Mouse (Mus musculus) lung, embryonic 14.5 days (tissue): Measurements from ENCODE around the gene Stx11. TPM values are rescaled to one million over a fixed set of nuclear protein-coding genes. Genes with fewer than 3 reads are reported as not detected.

Experiments used
- ATAC-seq: fragments of 200-750 bp; cut with Nextera tagmentation; 2 replicates; pipeline ENCODE4 v1.8.0; 2017; ENCODE audit warnings: mild to moderate bottlenecking, moderate TSS enrichment, moderate library complexity; ENCODE audit not compliant: insufficient read depth
- DNase-seq: peaks from one replicate; pipeline ENCODE4 v3.0.0-alpha.2; 2015
- H3K27ac ChIP-seq: fragments of 300-500 bp; sonication (generic); 2 replicates; pipeline ENCODE4 v1.5.1; 2014; ENCODE audit warnings: low read depth, mild to moderate bottlenecking, moderate library complexity
- H3K27me3 ChIP-seq: fragments of 300-500 bp; sonication (generic); 2 replicates; pipeline ENCODE4 v1.6.1; 2014; ENCODE audit warnings: low read length, control low read depth; ENCODE audit not compliant: insufficient read depth
- H3K36me3 ChIP-seq: fragments of 300-500 bp; sonication (generic); 2 replicates; pipeline ENCODE4 v1.6.1; 2014; ENCODE audit warnings: control low read depth; ENCODE audit not compliant: insufficient read depth
- H3K4me1 ChIP-seq: fragments of 300-500 bp; sonication (generic); 2 replicates; pipeline ENCODE4 v1.6.1; 2014; ENCODE audit warnings: antibody characterized with exemption, control low read depth; ENCODE audit not compliant: insufficient read depth
- H3K4me2 ChIP-seq: fragments of 300-500 bp; sonication (generic); 2 replicates; pipeline ENCODE4 v1.6.1; 2014; ENCODE audit warnings: mild to moderate bottlenecking
- H3K4me3 ChIP-seq: fragments of 300-500 bp; sonication (generic); 2 replicates; pipeline ENCODE4 v1.5.1; 2014; ENCODE audit warnings: low read depth, low read length
- H3K9ac ChIP-seq: fragments of 300-500 bp; sonication (generic); 2 replicates; pipeline ENCODE4 v1.6.1; 2014
- H3K9me3 ChIP-seq: fragments of 300-500 bp; sonication (generic); 2 replicates; pipeline ENCODE4 v1.6.1; 2016; ENCODE audit warnings: low read depth, low read length, control low read depth
- CTCF ChIP-seq: IDR thresholded peaks from 2 replicates; pipeline ENCODE4 v1.5.1; 2016; ENCODE audit warnings: antibody characterized with exemption, low read depth
- WGBS: fragments of 180-500 bp; shearing (Covaris S2); extraction: QIAGEN DNeasy Blood & Tissue Kit; methylation state at CpG from one replicate; pipeline ENCODE4 v1.1.7; 2014; 5-methylcytosine and 5-hydroxymethylcytosine counted together
- polyA plus RNA-seq: library from polyadenylated mRNA; unstranded; fragments of >200 nt; fragmentation: Nextera tagmentation; extraction: Ambion mirVana; gene quantifications from 2 replicates; pipeline ENCODE4 v1.2.1, GENCODE M21; 2014

Stx11 gene
- polyA plus RNA-seq, 1 experiment from 2014 or later: 1.4 TPM

DNA sequence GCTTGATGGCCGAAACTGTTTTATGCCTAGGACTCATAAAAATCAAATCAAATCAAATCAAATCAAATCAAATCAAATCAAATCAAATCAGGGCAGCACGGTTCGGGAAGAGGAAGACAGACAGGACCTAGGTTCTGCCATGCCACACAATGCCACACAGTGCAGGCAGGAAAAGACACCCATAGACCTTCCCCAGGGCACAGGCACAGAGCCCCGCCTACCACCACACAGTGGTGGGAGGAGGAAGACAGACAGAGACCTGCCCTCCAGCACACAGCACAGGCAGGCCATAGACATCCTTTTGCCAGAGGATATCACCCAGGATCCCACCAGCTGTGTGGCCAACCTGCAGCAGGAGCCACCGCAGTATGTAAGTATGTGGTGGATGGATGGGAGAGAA is 27.9 kb upstream of the Stx11 start:
- Histone ChIP-seq H3K36me3 (no peaks in the 10 kb centered on the region), H3K4me1 (no peaks in the 10 kb centered on the region), H3K9me3 (no peaks in the 10 kb centered on the region), H3K9ac (no peak overlapping the region), H3K4me2 (no peak overlapping the region), H3K27ac (no peak overlapping the region), H3K4me3 (no peak overlapping the region), H3K27me3 (no peaks in the 10 kb centered on the region)
- DNase-seq (no peak), ATAC-seq (no peak)
- 87% methylated on average over 5 of the region's 5 CpGs for WGBS
- TF ChIP-seq CTCF: no peak

DNA sequence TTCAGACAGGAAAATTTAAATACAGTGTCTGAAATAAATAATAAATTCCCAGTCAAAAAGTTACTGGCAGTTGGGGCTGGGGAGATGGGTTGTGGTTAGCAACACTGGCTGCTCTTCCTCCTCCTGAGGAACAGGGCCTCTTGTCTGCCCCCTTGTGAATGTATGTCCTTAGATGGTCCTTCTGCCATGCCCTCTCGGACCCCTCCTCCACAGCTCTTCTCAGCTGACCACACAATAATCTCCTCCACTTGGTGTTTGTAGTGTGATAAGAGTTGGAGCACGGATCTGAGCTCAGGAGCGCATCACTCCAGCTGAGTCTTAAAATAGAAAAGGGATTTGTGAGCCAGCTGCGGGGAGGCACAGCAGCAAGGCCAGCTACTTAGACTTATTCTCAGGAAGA is 22.8 kb upstream of the Stx11 start:
- no peaks in the 10 kb centered on the region for H3K4me1 ChIP-seq
- no peaks in the 10 kb centered on the region for H3K27me3 ChIP-seq
- WGBS: 39% methylated on average over 4 of the region's 4 CpGs
- no peak overlapping the region for H3K4me2 ChIP-seq
- H3K9ac ChIP-seq: no peak overlapping the region
- H3K36me3 ChIP-seq: no peaks in the 10 kb centered on the region
- H3K4me3 ChIP-seq: no peak overlapping the region
- H3K9me3 ChIP-seq: no peaks in the 10 kb centered on the region
- ATAC-seq (no peak), DNase-seq (no peak)
- TF ChIP-seq CTCF: no peak
- no peak overlapping the region for H3K27ac ChIP-seq

DNA sequence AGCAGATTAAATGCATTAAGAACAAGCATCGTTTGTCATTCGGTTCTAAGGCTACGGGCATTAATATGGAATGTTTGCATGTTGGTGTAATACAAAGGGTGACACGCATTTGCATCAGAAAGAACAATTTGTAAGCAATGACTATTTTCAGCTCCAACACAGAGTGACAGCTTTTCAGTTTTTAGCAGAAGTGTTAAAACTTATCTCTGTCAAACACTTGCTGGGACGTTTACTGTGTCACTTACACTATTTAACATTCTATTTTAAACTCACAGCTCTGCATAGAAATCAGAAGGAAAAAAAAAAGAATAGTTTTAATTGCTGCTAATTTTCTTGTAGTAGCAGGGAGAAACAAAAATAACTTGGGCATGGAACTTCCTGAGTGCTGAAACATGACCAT is 22.4 kb upstream of the Stx11 start:
- TF ChIP-seq CTCF: no peak
- 67% methylated on average over 5 of the region's 5 CpGs for WGBS
- Histone ChIP-seq H3K36me3 (no peaks in the 10 kb centered on the region), H3K9ac (no peak overlapping the region), H3K27me3 (no peaks in the 10 kb centered on the region), H3K27ac (no peak overlapping the region), H3K9me3 (no peaks in the 10 kb centered on the region), H3K4me2 (no peak overlapping the region), H3K4me1 (no peaks in the 10 kb centered on the region), H3K4me3 (no peak overlapping the region)
- ATAC-seq (no peak), DNase-seq (no peak)

DNA sequence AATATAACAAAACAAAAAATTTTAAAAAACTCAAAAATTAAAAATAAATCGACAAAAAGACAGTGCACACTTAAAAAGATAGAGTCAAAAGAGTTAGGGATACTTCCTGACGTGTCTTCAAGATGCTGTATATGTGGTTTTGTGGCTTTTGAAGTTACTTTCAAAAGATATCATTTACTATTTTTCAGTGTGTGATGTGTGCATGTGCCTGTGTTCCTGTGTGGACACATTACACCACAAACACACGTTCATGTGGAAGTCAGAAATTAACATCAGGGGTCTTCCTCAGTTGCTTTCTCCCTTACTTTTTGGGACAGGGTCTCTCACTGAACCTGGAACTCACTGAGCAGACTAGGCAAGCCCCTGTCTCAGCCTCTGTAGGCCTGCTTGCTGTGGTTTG is 20.9 kb upstream of the Stx11 start:
- no peak for DNase-seq
- TF ChIP-seq CTCF: no peak
- ATAC-seq: no peak
- no peak overlapping the region for H3K9ac ChIP-seq
- no peaks in the 10 kb centered on the region for H3K9me3 ChIP-seq
- H3K4me1 ChIP-seq: no peaks in the 10 kb centered on the region
- no peak overlapping the region for H3K4me2 ChIP-seq
- H3K27me3 ChIP-seq: no peaks in the 10 kb centered on the region
- H3K36me3 ChIP-seq: no peaks in the 10 kb centered on the region
- no peak overlapping the region for H3K4me3 ChIP-seq
- no peak overlapping the region for H3K27ac ChIP-seq
- WGBS: 72% methylated on average over 3 of the region's 3 CpGs

DNA sequence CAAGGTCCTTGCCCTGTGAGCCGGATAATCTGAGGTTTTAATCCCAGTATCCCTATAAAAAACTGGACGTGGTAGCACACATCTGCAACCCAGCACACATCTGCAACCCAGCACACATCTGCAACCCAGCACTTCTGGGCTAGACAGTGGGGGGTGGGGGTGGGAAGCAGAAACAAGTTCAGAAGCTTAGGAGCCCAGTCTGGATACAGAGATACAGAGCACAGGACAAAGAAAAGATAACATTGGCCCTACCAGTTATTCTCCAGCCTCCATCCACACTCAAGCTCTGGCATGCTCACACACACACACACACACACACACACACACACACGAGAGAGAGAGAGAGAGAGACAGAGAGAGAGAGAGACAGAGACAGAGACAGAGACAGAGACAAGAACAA is 19.4 kb upstream of the Stx11 start:
- Histone ChIP-seq H3K27me3 (no peaks in the 10 kb centered on the region), H3K27ac (no peak overlapping the region), H3K9ac (no peak overlapping the region), H3K4me1 (no peaks in the 10 kb centered on the region), H3K9me3 (no peaks in the 10 kb centered on the region), H3K4me2 (no peak overlapping the region), H3K36me3 (no peaks in the 10 kb centered on the region), H3K4me3 (no peak overlapping the region)
- DNase-seq: no peak
- no peak for TF ChIP-seq CTCF
- 62% methylated on average over 3 of the region's 3 CpGs for WGBS
- ATAC-seq: no peak

DNA sequence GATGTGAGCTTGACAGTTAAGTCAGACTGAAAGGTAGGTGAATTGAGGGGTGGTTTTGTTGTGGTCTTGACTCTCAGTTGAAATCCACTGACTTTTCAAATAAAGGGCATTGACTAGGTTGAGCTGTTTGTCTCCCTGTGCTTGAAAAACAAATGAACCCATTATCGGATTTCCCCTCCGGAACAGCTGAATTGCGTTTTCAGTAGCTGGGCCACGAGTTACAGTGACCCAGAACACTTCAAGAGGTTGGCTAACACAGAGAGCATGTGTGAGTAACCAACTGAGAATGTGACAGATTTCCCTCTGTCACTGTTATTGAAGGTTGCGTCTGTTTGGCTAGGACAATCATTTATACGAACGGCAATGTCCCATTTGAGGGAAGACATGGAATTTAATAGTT is 17.0 kb upstream of the Stx11 start:
- Histone ChIP-seq H3K27ac (no peak overlapping the region), H3K4me2 (no peak overlapping the region), H3K4me3 (no peak overlapping the region), H3K9ac (no peak overlapping the region), H3K4me1 (no peaks in the 10 kb centered on the region), H3K36me3 (no peaks in the 10 kb centered on the region), H3K9me3 (no peaks in the 10 kb centered on the region), H3K27me3 (no peaks in the 10 kb centered on the region)
- ATAC-seq (no peak), DNase-seq (no peak)
- 63% methylated on average over 7 of the region's 7 CpGs for WGBS
- TF ChIP-seq CTCF: no peak

DNA sequence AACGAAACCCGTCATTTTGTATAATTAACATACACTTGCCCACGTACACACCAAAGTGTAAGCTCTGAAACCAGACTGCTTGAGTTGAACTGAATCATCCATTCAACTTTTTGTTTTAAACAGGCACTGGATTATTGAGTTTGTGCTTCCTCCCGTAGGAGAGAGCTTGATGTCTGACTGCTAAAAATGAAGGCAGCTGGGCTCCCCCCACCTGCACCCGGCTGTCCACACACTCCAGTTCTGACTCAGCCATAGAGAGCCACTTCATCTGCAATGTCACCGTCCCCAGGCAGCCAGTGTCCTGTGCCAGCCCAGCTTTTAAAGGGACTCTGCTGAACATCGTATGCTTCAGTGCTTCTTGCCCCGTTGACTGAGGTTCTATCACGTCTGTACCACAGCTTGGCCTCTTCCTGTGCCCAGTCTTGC is 13.7 kb upstream of the Stx11 start:
- no peak overlapping the region for H3K4me2 ChIP-seq
- DNase-seq (no peak), ATAC-seq (no peak)
- H3K9me3 ChIP-seq: no peaks in the 10 kb centered on the region
- 73% methylated on average over 9 of the region's 9 CpGs for WGBS
- no peaks in the 10 kb centered on the region for H3K27me3 ChIP-seq
- H3K36me3 ChIP-seq: no peaks in the 10 kb centered on the region
- no peak overlapping the region for H3K9ac ChIP-seq
- H3K4me3 ChIP-seq: no peak overlapping the region
- H3K4me1 ChIP-seq: no peaks in the 10 kb centered on the region
- TF ChIP-seq CTCF: no peak
- no peak overlapping the region for H3K27ac ChIP-seq

DNA sequence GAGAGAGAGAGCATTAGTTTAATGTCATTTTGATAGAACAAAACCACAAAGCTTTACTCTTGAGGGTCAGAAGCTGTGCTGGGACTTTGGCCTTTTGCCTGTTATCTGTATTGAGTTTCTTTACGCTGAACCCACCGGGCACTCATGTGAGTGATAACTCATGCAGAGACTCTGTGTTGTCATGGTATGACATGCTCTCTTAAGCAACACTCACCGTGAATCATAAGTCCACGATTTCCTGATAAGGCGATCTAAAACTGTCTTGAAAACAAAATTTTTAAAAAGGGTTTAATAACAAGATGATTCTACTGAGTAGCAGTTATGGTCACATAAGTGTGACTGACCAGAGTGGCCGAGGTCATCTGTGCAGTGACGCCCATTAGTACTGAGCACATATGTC is 12.5 kb upstream of the Stx11 start:
- no peaks in the 10 kb centered on the region for H3K4me1 ChIP-seq
- DNase-seq (no peak), ATAC-seq (no peak)
- H3K27me3 ChIP-seq: no peaks in the 10 kb centered on the region
- H3K4me3 ChIP-seq: no peak overlapping the region
- no peak for TF ChIP-seq CTCF
- no peak overlapping the region for H3K9ac ChIP-seq
- no peaks in the 10 kb centered on the region for H3K36me3 ChIP-seq
- H3K9me3 ChIP-seq: no peaks in the 10 kb centered on the region
- no peak overlapping the region for H3K4me2 ChIP-seq
- H3K27ac ChIP-seq: no peak overlapping the region
- WGBS: 76% methylated on average over 7 of the region's 7 CpGs
